Mouse (Mus musculus) T-cell, adult 2 months (primary cell): ENCODE results near the gene Parp16.

ENCODE experiments used
- DNase-seq: peaks from one replicate; pipeline ENCODE4 v3.0.0; 2022; ENCODE audit warnings: low spot score

Parp16 gene

DNA sequence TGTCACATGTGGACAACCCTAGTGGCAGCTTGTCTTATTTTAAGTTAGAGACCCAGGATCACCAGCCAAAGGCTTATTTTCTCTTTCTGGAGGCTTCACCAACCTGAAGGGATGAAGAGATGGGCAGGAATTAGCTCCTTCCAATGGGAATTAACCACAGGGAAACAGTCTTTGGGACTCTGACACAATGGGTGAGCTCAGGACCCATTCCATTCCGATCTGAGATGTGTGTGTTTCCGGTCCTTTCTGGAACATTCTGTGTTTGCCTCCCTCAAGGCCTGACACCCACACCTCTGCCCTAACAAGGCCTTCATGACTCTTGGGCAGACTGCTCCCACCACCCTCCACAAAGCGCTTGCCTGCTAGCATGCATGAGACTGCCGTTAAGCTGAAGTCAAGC, at the start of gene Parp16:
Gene Parp16, plus strand, starts transcription at position 301 of the 400 bp plus-strand sequence.
- DNase-seq: no peak

DNA sequence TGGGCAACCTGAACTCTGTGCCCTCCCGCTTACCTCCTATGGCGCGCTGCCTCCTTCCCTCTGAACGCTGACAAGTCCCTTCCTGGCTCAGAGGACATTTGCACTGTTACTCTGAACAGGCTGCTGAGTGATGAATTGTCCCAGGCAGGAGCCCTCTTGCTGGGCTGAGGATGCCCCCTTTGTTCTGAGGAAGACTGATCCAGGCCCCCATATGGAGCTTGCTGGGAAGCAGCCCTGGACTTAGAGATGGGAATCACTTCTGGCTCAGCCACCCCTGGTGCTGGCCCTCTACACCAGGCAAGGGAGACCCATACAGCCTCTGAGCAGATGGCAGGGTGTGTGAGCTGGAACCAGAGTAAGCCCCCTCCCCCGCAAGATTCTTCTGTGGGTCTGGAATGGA, 49.2 kb upstream of the Parp16 start:
- no peak for DNase-seq

DNA sequence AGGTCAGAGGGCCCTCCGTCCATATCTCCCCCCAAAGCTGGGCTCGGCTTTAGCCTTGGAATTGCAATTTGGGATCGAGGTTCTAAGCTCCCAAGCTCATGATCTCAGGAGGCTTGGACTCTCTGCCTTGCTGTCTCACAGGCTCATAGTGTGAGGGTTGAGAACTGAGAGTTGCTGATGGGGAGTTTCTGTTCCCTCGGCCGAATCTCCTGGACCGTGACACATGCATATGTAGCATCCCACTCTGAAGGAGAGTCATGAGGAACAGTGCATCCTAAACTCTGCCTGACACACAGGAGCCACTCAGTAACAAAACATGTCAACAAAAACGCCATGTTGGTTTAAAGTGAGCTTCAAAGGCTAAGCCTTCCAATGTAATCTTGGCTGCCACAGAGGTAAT, 46.6 kb upstream of the Parp16 start:
- DNase-seq: no peak

DNA sequence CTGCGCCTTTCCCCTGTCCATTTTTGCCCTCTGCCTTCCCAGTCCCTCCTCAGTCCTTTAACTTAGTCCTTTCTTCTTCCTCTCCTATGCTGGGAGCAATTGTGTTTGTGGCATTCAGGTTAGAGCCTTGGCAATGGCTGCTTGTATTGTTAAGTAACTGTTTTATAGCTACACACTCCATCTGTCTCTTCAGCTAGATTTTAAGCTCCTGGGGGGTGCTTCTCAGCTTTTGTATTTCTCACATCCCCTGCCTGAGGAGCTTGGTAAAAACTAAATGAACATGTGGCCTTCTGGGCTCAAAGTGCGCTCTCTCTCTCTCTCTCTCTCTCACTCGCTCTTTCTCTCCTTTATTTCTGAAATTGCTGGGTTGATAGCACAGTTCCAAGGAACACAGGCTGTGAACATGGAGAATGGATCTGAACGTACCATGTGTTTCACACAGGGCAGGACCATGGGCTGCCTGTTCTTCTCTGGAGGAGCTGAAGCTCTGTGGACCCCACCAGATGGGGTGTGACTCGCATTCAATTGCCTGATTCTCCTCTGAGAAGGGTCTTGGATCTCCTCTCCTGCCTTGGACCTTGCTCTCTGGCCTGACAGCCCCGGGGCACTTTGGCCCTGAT, 42.3 kb upstream of the Parp16 start:
- no peak for DNase-seq

DNA sequence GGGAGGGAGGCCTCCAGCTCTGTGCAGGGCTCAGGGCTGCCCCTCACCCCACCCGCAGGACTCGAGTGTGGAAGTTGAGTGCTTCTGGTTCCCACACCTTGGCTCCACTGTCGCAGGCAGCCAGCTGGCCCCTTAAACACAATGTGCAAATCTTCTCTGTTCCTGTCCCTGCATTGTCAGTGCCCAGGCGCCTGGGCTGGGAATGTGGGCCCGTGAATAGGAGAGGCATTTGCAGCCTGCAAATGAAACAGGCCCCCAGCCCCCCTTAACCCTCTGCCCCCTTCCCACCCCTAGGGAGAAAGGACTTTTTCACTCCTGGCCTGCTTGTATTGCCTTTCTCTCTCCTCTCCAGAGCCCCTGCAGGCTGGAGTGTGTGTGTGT, 41.8 kb upstream of the Parp16 start:
- DNase-seq: no peak

DNA sequence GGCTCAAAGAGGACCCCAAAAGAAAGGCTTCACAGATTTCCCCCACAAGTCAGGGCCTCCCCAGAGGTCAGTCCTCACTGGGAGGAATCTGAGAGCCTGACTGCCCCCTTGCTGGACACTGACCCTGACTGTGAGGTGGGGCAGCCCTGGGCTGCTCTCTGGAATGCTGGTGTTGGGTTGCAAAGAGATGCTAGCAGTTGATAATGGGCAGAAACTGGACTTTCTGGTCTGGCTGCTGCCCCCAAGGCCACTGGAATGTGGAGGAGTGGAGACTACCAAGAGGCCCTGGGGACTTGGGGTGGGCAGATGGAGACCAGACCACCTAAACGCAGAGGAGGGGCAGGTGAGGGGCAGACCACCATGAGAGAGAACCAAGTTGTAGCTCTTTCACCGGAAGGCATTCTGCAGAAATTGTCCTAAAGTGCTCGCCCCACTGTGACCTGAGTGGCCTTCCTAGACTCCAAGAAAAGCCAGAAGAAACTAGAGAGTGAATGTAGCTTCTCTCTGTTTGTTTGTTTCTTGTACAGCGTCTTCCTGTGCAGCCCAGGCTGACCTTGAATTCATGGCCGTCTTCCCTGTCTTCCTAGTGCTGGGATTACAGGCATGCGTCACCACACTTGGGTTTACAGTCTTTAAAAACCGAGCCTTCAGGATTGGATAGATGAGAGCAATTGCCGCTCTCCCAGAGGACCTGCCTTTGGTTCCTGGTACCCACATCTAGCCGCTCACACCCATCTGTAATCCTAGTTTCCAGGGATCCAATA, 40.3 kb upstream of the Parp16 start:
- DNase-seq: no peak

DNA sequence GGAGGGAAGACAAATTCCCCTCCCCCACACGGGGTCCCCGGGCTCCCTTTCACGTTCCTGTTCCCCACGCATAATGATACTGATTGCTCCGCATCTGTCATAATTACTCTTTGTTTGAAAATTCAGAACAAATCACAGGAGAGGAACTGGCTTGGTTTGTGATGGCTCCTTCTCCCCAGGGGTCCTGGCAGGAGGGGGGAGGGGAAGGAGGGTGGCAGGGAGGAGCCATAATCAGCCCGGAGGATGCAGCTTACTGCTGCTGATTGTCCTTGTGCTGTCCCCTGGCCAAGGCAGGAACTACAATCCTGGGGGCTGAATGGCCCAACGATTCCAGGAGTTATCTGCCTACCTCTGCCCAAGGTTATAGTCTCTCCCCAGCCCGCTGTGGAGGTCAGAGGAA, 38.5 kb upstream of the Parp16 start:
- DNase-seq: no peak

DNA sequence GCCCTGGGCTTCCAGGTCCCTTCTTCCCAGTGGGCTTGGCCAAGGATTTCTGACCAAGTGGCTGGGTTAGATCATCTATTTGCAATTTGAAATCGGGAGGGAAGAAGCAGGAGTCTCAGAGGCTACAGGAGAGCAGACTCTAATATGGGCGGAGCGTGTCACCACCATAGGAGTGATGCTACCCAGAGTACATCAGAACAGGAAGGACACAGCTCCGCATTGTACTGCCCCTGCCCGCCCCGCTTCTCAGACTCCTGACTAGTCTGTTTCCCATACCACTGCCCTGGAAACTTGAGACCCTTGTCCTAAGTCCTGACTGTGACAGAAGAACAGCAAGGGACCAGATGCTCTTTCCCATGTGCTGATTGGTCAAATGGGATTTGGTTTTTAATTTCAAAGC, 37.5 kb upstream of the Parp16 start:
- no peak for DNase-seq

DNA sequence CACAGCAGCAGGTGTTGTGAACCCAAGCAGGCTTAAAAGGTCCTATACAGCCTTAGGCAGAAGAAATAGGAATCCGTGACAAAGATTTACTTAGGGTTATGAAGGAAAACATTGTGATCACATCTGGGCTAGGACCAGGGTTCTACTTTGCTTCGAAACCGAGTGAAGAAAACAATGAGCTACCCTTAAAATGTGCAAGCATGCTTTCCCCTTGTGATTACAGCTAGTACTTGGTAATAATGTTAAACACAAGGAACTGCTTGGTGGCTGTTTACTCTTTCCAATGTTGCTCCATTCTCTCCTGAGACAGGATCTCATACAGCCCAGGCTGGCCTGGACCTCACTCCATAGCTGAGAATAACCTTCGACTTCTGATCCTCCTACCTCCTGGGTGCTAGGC, 34.0 kb upstream of the Parp16 start:
- no peak for DNase-seq

DNA sequence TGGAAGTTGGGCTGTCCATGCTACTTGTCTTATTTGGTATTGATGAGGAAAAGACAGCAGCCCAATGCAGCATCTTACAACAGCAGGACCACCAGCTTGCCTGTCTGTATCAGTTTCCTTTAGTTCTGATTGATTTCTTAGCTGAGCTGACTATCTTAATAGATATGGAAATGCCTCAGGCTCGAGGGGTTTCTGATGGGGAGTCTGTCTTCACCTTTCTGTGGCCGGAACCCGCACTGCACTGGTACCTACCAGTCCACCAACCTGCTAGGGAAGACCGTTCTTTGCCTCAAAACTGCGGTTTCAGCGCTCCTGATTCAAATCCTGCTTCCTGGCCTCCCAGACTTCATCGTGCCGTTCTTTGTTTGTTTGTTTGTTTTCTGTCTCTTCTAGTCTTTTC, 33.3 kb upstream of the Parp16 start:
- DNase-seq: no peak

DNA sequence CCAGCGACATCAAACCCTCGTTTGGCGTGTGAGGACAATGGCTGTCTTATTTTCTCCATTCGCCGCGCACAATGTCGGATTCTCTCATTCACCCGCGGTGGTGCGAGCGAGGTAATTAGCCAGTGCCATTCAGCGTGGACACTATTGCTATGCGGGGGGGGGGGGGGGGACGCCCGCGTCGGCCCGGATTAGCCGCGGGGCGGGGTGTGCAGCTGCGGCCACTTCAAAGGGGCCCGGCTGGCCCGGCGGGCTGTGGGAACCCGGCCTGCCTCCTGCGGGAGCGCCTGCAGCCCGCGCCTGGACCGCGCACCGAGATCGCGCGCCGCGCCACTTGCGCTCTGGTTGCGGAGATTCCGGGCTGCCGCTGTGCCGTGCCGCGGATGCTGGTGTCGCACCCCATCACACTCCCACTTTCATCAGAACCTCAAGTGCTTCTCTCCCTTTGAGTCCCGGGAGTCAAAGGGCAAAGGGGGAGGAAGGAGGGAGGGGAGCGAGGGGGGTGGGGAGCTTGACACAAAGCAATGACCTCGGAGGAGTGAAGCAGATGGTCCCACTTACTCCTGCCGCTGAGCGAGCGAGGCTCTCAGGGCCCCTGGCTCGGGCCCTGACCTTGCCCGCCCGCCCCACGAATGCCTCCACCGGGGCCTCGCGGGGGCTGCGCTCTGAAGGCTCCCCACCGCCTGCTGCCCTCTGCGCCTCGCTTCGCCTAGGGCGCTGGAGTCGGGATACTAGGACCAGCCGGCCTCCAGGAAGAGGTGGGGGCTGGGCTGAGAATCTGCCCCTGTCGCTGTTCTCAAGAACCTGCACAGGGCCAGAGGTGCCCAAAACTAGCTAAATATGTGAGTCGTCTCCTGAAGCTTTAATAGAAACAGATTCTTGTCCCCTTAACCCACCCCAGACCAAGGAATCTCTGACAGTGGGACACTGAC, 32.2 kb upstream of the Parp16 start:
- DNase-seq: no peak

DNA sequence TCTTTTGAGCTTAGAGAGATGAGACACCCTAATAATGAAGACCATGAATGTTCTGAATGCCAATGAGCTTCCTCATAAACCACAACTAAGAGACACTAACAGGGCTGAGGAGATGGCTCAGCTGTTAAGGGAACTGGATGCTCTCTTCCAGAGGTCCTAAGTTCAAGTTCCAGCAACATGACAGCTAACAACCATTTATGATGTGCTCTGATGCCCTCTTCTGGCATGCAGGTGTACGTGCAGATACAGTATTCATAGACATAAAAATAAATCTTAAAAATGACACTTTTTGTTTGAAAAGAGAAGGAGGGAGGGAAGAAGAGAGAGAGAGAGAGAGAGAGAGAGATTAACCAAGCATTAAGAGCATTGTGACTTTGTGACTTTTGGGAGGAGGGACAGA, 30.3 kb upstream of the Parp16 start:
- DNase-seq: no peak

DNA sequence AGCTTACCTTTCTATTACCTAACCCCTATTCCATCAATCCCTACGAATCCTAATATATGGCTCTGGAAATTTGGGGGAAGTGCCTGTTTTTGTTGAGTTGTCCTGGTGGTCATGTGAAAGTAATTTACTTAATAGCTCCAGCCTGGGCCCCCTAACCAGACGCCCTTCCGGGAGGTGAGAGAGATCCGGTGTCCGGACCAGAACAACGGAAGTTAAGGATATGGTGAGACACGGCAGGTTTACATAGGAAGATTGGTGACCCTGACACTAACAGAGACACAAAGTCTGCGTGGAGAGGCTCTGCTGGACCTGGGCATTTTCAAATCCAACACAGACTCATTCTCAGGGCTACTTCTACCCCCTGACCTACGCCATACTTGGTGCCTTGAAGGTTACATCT, 28.8 kb upstream of the Parp16 start:
- no peak for DNase-seq

DNA sequence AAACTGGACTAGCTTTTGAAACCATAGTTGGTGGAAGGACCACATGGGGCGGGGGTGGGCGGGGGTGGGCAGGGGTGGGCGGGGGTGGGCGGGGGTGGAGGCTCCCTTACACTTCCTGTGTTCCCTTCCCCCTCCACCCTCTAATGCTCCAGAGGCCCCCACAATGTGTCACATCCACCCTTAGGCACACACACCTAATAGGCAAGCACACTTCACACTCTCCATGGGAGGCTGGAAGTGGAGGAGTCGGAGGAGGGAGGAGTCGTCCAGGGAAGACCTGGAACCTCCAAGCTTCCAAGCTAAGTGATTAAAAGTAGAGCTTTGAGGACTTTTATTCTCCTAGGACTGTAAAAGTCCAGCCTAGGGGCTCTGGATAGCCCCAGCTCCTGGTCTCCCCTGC, 26.6 kb upstream of the Parp16 start:
- DNase-seq: no peak

DNA sequence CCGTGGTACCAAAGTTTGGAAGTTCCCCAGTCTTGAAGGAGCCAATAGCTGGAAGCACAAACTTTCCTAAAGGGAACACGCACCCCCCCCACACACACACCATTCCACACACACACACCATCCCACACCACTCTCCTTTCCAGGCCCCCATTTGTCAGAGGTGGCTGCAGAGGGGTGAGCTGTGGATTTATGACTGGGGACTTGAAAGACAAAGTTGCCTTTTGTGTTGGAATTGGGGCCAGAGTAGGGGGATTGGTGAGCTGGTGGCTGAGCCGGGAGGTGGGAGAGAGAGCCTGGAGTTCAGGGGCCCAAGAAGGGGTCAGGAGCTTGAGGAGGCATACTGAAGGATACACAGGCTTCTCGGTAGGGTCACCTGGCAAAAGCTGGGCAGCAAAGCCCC, 26.2 kb upstream of the Parp16 start:
- DNase-seq: no peak

DNA sequence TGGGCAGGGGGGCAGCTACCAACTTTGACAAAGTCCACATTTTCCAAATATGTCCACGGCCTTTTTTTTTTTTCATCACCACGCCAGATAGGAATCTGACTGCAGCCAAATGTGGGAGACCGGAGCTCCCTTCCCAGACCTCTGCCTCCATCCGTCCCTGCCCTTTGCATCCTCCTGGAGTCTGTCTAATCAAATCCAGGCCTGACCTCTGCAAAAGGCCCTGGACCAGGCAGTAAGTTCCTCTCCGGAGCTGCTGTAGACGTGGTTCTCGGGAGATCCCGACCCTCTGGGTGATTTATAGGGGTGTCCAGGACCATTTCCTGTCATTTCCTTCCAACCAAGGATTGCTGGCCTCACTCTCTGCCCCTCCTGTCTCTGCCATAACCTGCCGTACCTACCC, 22.5 kb upstream of the Parp16 start:
- no peak for DNase-seq

DNA sequence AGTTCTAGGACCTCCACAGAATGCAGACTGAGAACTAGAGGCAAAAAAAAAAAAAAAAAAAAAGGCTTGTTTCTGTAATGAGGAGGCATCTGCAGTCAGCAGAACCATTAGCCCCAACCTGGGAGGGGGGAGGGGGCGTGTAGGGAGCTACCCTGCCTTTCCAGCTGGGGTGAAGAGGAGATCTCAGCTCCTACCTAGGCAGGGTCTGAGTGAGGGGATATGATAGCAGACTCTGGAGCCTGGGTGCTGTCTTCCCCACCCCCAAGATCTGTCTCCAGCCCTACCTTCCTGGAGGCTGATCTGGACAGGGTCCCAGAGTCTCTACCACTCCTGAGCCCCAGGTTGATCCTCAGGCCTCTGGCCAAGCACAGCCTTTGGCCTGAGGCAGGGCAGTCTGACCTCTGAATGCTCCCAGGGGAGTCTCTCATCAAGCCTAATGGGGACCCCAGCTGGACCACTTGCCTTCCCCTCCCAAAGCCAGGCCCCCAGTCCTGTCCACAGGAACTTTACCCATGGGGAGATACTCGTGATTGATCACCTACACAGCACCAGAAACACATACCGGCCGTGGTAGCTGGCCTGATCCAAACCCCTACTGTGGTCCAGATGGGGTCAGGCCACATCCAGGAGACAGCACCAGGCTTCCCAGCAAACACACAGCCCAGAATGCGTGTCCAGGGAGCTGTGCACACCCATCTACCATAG, 19.8 kb upstream of the Parp16 start:
- DNase-seq: no peak

DNA sequence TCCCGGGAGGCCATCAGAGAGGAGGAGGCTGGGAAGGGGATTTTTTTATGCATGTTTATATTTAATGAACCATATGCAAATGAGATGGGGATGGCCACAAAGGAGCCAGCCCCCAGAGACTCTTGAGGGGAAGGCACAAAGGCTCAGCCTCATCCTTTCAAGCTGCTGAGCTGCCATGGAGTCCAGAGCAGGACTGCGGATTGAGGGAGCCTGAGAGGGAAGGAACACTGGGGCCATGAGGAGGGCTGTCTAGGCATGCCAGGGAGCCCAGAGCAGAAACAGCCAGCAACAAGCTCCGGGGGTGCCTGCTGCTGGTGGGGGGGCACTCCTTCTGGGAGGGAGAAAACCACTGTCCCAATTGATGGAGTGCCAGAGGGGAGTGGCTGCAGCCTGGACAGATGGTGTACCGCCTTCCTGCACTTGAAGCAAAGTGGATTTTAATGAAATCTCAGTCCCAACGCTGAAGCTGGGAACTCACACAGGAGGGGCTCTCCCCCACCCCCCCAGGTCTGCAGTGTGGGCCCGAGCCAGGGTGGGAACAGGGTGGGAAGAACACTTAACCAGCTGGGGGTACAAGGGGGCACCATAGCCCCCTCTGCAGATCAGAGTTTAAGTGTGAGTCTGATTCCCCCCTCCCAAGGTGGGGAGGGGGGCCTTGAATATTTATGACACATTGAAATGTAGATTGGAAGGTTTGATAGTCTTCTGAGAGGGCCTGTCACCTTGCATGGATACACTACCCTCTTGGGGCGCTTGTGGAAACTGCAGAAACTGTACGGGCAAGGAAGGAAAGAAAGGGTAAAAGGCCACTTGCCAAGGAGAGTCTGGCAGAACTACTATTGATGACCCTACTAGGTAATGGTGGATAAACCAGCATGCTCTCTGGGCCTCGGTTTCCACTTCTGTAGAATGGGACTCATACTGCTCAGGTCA, 18.9 kb upstream of the Parp16 start:
- DNase-seq: no peak

DNA sequence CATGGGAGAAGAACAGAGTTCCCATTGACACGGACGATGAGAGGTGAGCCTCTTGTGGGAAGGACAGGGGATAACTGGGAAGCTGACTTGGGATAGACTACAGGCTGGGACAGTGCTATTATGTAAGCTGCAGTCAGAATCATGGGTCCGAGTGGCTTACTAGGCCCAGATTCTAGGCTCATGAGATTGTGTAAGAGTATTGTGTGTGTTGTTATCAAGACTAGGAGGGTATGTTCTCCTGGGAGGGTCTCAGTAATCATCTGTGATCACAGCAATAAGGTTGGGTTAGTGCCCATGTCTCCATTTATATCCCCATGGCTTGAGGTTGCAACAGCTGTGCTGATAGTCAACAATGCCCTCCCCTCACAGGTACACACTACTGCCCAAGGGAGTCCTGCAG, 17.7 kb upstream of the Parp16 start:
- DNase-seq: no peak

DNA sequence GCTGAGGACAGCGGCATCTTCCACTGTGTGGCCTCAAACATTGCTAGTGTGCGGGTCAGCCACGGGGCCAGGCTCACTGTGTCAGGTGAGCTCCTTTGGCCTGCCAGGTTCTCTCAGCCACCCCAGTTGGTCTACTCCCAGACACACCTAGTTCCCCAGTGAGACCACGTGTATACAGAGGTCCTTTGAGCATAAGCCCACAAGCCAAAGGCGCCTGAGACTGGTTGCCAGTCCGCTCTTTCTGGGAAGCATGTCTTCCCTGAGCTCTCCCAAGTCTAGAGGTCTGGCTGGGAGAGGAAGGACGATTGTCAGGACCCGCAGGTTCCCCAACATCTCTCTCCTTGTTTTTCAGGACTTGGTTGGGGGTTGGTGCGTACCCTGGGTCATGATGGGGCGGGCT, 17.2 kb upstream of the Parp16 start:
- no peak for DNase-seq
